Mouse (Mus musculus) ES-Bruce4 (cell line): ENCODE data around the gene Gsto2.

Source experiments
- CTCF ChIP-seq: IDR thresholded peaks from one replicate; pipeline ENCODE4 v1.8.1; 2011; ENCODE audit warnings: low read depth, low read length
- EP300 ChIP-seq: IDR thresholded peaks from 2 replicates; pipeline ENCODE4 v1.6.1; 2011; ENCODE audit warnings: low read depth, low read length; ENCODE audit not compliant: insufficient read depth
- POLR2A ChIP-seq: IDR thresholded peaks from one replicate; pipeline ENCODE4 v1.8.1; 2011; ENCODE audit warnings: low read length; ENCODE audit not compliant: insufficient read depth

- no peak for TF ChIP-seq CTCF
- TF ChIP-seq POLR2A, result no peak
- no peak for TF ChIP-seq EP300
Measured at GRCm38 (mm10) chr19:47853053-47853452, 12.3 kb upstream of the Gsto2 start.
